Mouse (Mus musculus) large intestine, adult 2 months (tissue): ENCODE data around the gene Taf5l. TPM values are rescaled to one million over a fixed set of nuclear protein-coding genes. Genes with fewer than 3 reads are reported as not detected.
"Not testable (repeated sequence)": the region's sequence is repeated elsewhere in the genome, so short reads cannot be mapped to it uniquely, and the experiment has no call there.

ENCODE experiments used
- DNase-seq: peaks from one replicate; pipeline ENCODE4 v3.0.0-alpha.2; 2012; ENCODE audit warnings: low read depth, low spot score
- WGBS: fragments of 180-500 bp; shearing (Covaris S2); methylation state at CpG from one replicate; pipeline ENCODE4 v1.1.7; 2018; 5-methylcytosine and 5-hydroxymethylcytosine counted together
- polyA plus RNA-seq: library from polyadenylated mRNA; depleted of rRNA; stranded (reverse); fragments of >200 nt; gene quantifications from 2 replicates; pipeline ENCODE4 v1.2.3, GENCODE M21; 2012; rRNA removed

Taf5l gene
- 32.4 and 40.4 TPM in 2 replicates for polyA plus RNA-seq

DNA sequence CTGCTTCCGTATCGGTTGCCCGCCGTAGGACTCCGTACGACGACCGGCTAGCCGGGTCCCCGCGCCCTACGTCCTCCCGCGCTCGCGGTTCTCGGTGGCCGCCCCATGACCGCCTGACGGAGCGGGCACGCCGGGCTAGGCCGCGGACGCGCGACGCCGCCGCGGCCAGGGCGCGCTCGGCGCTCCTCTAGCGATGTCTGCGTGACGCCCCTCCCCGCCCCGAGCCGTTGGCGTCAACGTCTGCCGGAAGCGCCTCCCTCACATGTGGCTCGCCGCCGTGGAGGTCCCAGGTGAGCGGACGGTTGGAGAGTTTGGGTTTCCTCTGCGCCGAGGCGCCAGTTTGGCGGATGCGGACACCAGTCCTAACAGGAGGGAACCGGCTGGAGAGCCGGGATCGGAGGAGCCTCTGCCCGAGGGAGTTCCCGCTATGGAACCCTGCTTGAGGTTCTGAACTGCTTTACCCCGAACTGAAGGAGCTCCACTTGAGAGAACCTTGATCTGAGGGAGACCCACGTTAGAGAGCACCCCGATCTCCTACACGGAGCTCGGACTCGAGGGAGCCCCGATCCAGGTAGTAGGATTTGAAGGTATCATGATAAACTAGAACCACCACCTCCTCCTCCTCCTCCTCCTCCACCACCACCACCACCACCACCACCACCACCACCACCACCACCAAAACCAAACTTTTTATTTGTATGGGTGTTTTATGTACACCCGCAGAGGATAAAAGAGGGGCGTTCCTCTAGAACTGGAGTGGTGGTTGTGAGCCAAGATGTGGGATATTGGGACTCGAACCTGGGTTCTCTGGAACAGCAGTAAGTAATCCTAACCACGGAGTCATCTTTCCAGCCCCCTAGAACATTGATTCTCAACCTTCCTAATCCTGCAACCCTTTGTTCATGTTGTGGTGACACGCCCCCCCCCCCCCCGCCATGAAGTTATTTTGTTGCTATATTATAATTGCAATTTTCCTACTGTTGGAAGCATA, at the start of gene Taf5l, which contains the start of gene Urb2:
Taf5l (minus strand) TSS at position 161 of the 991 bp plus-strand sequence.
Urb2 (plus strand) TSS at position 272 of the 991 bp plus-strand sequence.
- no peak for DNase-seq
- WGBS, result under 1% methylated on average over 72 of the region's 74 CpGs

DNA sequence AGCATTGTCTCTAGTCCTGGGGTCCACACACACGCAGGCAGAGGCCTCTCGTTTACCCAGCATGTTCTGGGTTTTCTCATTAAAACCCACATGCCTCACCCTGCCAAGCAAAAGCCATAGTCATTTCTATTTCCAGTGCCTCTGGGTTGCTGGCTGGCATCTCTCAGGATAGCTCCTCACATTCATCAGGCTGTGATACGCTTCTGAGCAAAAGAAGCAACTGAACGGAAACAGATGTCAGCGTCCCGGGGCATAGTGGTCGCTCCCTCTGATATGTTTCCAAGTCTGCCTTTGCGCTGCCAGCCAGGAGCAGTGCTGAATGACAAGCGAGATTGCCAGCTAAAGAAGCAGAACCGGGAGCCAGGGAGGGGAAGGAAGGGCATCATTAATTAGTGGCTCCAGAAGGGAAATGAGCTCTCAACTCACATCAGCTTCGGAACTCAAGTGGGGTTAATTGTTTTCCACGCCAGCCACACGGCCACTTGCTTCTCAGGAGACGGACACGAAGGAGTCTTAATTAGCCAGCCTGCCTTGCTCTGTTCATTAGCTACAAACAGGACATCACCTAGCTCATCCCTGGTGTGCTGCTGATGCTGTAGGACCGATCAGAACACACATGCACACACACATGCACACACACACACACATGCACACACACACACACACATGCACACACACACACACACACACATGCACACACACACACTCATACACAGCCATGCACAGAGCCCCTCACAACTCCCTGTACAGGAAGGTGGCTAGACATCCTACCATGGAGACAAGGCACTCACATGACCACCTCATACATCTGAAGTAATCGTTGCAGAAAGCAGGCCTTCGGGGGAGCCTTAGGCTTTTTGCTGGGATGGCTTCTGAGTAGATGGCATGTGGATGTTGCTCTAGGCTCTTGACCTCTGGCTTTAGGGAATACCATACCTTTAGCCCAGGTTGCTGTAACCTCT, 49.4 kb upstream of the Taf5l start:
- DNase-seq, result no peak
- WGBS, result 58% methylated on average over 18 of the region's 18 CpGs

DNA sequence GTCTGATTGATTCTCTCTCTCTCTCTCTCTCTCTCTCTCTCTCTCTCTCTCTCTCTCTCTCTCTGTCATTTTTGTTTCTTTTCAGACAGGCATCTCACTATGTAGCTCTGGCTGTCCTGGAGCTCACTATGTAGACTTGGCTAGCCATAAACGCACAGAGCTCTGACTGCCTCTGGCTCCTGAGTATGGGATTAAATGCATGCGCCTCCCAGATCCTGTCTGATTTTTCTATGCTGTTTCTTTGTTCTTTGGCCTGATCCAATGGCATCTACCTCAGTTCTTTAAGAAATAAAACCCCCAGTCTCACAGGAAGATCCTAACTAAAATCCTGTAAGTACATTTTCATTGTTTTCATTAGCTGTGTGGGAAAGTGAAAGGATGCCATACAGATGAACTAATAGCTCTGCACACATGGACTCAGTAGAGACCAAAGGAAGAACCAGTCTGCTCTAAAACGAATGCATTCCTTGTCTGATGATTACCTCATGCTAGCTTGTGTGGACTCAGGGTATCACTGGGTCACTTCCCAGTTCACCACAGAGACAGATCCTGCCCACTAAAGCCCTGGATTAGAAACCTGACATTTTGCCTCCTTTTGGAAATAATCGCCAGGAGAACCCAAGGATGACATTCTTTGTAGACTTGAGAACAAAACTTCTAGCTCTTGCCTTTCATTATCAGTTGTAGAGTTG, 46.0 kb upstream of the Taf5l start:
- DNase-seq, result no peak
- WGBS, result 60% methylated on average over 4 of the region's 4 CpGs

DNA sequence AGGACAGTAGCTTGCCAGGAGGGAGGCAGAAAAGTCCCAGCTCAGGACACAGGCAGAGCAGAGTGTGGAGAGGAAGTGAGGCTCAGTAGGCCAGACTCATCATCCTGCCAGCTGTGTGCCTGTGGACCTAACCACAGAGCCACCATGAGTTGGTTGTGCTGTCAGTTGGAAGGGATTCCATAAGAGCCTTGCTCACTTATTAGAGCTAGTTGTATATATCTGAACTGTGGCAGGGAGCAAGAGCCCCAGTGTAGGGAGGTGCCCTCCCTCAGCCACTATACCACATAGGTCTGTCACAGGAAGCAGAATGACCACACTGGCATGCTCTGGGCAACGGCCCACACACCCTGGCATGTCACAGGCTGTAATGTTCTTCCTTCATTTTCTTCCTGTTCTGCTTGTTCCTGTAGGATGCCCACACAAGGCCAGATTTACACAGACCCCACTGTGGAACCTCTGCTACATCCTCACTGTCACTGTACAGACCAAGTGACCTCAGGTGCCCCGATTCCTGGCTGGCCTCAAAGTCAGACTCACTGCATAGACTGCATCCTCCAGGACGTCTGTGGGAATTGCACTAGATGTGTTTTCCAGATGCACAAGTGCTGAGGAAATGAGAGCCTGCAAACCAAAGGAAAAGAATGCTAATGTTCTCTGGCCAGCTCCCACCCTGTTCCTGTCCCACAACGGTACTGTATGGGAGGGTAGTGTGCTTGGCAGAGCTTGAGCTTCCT, 45.3 kb upstream of the Taf5l start:
- no peak for DNase-seq
- 49% methylated on average over 4 of the region's 4 CpGs for WGBS

DNA sequence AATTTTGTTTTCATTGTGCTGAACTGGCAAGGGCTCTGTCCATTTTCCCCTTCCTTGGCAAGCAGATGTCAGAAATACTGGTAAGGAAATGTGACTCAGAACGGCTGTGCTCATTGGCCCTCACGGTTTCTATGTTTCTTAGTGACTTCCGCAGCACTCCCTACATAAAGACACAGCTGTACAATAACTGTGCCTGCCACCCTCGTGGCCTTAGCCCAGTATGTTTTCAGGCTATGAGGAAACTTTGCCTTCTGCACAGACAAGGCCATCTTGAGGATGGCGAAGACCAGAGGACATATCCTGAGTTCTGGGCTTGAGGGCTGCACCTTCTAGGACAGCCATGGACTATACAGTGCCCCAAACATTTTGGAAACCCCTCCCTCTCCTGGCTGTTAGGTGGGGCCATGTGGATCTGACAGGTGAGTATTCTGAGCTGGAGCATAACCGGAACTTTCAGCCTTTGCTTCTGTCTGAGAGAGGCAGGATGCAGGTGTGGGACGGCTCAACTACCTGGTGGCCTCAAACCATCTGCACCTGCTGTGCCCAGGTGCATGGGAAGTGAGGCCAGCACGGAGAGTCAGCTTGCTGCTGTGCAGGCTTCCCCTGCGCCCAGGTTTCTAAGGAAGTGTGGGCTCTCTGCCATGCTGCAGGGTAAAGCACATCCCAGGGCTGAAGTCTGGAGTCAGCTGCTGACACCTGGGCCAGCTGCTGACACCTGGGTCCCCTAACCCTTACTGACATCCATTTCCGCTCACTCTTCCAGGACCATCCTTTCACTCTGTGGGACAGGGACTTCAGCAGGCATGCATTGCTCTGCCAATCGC, 35.8 kb upstream of the Taf5l start:
- DNase-seq, result no peak
- WGBS, result 64% methylated on average over 11 of the region's 11 CpGs

DNA sequence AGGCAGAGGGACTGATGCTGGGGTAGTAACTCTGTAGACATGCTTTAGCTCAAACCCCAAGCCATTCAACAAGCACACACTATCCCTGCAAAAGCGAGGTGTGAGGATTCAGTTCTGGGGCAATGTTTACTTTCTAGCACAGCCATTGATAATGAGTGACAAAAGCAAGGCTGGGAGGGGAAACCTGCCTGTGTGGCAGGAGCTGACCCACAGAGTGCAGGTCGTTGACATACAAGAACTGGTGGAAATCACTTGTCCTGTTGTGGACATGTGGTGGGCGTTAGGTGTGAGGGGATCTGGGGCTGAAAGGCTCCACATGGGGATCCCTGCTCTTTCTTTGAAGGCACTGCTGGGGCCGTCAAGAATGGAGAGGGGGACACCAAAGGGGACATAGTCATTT, 31.4 kb upstream of the Taf5l start:
- 62% methylated on average over 4 of the region's 4 CpGs for WGBS
- no peak for DNase-seq

DNA sequence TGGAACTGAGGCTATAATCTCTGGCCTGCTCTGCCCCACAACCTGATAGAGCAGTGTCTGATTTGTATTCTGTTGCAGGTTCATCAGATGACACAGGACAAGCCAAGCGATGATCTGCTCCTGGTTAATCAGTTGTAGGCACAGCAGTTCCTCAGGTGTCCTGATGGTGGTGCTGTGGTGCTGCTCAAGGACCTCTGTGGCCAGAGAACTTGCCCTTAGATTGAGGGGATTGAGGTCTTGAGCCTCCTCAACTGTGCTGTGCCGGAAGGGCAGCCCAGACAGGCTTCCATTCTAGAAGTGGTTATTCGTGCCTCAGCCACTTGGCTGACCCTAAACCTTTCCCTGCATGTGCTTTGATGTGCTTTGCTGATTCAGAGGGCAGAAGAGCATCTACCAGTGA, 30.9 kb upstream of the Taf5l start:
- DNase-seq, result no peak
- WGBS, result 31% methylated on average over 3 of the region's 3 CpGs

DNA sequence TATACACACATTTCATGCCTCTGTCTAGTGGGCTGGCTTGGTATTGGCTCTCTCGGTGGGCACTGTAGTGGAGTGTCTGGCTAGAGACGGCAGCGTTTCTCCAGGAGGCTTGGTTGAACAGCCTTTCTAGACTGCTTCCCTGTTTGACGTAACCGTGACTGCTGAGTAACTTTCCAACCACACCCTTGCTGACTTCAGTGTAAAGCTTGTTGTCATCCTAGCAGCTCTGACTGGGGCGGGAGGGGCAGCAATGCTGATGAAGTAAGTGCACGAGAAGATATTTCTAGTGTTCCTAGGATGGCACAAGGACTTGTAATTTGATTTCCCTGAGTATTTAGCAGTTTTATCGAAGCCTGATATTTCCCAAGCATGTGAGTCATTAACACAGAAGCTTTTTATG, 24.7 kb upstream of the Taf5l start:
- 49% methylated on average over 8 of the region's 8 CpGs for whole genome bisulfite sequencing
- no peak for DNase-seq

DNA sequence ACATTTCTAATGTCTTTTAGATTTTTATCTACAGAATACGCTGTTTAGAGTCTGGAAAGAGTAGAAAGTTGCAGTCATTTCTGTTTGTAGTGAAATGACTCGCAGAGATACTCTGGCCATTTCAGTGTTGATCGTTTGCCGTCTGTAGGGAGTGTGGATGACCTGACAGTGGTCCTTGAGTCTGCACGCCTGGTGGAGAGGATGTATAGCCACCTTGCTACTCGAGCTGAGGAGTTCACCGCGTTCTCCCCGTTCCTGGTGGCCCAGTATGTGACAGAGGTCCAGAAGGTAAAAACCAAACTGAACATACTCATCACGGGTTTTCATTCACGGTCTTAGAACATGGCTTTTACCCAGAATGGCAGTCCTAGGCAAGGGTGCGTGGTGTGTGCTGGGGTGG, 23.7 kb upstream of the Taf5l start:
- 95% methylated on average over 12 of the region's 12 CpGs for WGBS
- no peak for DNase-seq

DNA sequence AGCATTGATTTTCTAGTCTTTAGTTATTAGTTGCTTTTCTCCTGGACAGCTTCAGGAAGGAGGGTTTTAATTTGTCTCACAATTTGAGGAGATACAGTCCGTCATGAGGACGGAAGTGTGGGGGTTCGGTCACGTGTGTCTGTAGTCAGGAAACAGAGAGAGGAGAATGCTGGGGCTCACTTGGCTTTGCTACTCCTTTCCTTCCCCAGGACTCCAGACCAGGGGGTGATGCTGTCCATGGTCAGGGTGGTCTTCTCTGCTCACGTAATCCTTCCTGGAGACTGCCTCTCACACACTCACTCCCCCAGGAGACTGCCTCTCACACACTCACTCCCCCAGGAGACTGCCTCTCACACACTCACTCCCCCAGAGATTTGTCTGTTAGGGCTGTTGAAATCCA, 23.2 kb upstream of the Taf5l start:
- 96% methylated on average over 5 of the region's 5 CpGs for WGBS
- DNase-seq, result no peak

DNA sequence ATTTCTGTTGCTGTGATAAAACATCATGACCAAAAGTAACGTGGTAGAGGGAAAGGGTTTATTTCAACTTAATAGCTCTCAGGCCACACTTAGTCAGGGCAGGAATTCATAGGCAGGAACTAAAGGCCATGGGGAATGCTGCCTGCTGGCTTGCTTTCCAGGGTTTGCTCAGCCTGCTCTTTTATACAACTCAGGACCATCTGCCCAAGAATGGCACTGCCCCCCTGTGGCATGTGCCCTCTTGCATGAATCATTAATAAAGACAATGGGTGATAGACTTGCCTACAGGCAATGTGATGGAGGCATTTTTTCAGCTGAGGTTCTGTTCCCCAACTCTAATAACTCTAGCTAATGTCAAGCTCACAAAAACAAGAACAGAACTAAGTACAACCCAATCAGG, 21.0 kb upstream of the Taf5l start:
- DNase-seq, result no peak
- WGBS, result 86% methylated on average over 1 of the region's 1 CpGs

DNA sequence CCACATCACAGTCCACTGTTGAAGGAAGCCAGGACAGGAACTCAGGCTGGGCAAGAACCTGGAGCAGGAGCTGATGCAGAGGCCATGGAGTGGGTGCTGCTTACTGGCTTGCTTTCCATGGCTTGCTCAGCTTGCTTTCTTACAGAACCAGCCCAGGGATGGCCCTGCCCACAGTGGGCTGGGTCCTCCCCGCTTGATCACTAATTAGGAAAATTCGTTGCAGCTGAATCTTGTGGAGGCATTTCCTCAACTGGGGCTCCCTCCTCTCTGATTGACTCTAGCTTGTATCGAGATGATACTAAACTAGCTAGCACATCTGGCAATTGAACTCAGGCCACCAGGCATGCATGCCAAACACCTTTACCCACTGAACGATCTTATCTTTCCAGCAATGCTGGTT, 18.2 kb upstream of the Taf5l start:
- no peak for DNase-seq
- WGBS, result 78% methylated on average over 4 of the region's 4 CpGs

DNA sequence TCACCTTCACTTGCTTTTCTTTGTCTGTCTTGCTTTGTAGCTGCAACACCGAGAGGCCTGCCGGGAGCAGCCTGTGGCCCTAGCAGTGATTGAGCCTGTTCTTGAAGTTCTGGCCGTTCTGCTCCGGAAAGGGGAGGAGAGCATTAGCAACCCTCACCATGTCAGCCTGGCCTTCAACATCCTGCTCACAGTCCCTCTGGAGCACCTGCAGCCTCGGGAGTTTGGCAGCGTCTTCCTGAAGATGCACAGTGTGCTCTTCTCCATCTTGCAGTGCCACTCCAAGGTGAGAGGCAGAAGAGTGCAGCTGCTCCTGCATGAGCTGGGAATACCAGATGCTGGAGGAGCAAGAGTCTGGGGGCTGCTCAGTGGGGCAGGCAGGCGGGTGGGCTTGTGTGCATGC, 16.9 kb upstream of the Taf5l start:
- WGBS, result 91% methylated on average over 7 of the region's 7 CpGs
- DNase-seq, result no peak

DNA sequence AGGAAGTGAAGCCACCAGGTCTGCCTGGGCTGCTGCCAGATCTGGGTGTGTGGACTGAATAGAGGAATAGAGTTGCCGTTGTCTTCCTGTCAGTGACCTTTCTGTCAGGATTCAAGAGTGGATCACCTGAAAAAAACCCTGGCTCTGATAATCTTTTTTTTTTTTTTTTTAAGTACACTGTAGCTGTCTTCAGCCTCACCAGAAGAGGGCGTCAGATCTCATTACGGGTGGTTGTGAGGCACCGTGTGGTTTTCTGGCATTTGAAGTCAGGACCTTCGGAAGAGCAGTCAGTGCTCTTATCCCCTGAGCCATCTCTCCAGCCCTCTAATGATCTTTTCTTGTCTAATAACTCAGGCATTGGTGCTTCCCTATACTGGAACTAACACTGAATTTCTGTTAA, 12.2 kb upstream of the Taf5l start:
- DNase-seq, result no peak
- WGBS, result 60% methylated on average over 5 of the region's 5 CpGs

DNA sequence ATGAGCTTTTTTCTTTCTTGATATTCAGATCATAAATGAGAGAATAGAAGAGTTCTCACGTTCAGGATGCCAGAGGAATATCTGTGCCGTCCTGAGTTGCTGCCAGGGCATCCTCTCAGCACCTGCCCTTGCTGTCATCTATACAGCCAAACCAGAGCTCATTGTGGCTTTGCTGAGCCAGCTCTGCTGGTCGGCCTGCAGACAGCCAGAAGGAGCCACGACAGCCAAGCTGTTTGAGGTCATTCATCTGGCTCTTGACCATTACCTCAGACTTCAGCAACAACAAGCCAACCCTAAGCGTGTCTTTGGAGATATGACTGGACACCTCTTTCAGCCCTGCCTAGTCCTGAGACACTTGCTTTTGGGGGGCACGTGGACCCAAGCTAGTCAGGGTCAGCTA, 6.6 kb upstream of the Taf5l start:
- 80% methylated on average over 6 of the region's 6 CpGs for WGBS
- DNase-seq, result no peak

DNA sequence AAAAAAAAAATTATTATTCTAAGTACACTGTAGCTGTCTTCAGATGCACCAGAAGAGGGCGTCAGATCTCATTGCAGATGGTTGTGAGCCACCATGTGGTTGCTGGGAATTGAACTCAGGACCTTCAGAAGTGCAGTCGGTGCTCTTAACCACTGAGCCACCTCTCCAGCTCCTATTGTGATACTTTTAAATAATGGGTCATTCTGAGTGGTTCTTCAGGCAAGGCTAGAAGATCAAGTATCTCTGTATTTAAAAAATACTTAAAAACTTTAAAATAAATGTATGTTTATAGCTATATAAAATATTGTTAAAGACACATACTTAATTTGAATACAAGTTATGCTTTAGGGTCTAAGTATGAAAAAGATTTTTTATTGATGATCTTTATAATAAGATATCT, 5.1 kb upstream of the Taf5l start:
- WGBS, result 74% methylated on average over 2 of the region's 2 CpGs
- not testable (repeated sequence) for DNase-seq

DNA sequence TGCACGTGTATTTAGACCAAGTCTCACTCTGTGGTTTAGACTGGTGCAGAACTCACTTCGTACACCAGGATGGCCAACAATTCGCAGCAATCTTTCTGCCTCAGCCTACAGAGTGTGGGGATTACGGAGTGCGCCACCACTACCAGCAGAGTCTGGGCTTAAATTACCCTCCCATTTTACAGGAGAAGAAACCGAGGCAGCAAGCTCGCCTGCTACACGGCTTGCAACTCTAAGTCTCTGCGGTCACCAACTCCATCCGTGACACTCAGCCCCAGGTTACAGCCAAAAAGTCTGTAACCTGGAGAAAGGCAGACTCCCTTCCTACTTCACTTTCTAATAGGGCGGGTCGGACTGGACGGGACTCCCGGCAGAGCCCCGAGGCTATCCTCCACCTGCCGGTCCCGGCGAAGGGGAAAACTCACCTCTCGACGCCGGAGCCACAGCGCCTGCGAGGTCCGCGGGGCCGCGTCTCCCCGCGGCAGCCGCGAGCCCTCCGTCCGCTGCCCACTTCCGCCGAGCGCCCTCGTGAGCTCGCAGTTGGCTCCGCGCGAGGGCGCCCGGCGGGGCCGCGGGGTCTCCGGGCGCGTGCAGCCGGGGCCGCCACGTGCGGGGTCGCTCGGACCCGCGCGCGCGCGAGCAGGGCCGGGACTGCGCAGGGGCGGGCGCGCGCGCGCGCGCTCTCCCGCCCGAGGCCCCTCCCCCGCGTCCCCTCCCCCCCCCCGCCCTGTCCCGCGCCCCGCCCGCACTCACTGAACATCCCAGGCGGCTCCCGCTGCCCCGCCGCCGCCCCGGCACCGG, 559 bp downstream of the Taf5l start:
- under 1% methylated on average over 69 of the region's 87 CpGs for WGBS

More for the DNA sequence above, 559 bp downstream of the Taf5l start:
- DNase-seq, result no peak
